Mouse (Mus musculus) midbrain, embryonic 15.5 days (tissue): Measurements from ENCODE around the gene Gm4922. TPM values are rescaled to one million over a fixed set of nuclear protein-coding genes. Genes with fewer than 3 reads are reported as not detected.
A peak's percentile ranks its signal among the peaks of the same experiment; 100 is the strongest.

Experiments
- ATAC-seq: fragments of 200-750 bp; cut with Nextera tagmentation; replicated peaks from 2 replicates; pipeline ENCODE4 v1.8.0; 2017; ENCODE audit warnings: moderate TSS enrichment
- H3K27ac ChIP-seq: fragments of 300-500 bp; sonication (generic); 2 replicates; pipeline ENCODE4 v1.5.1; 2015; ENCODE audit warnings: mild to moderate bottlenecking, inconsistent platforms
- H3K27me3 ChIP-seq: fragments of 300-500 bp; sonication (generic); replicated peaks from 2 replicates; pipeline ENCODE4 v1.6.1; 2015; ENCODE audit warnings: inconsistent platforms
- H3K36me3 ChIP-seq: fragments of 300-500 bp; sonication (generic); replicated peaks from 2 replicates; pipeline ENCODE4 v1.6.1; 2015; ENCODE audit warnings: inconsistent platforms
- H3K4me1 ChIP-seq: fragments of 300-500 bp; sonication (generic); 2 replicates; pipeline ENCODE4 v1.6.1; 2015; ENCODE audit warnings: inconsistent platforms
- H3K4me2 ChIP-seq: fragments of 300-500 bp; sonication (generic); 2 replicates; pipeline ENCODE4 v1.6.1; 2015; ENCODE audit warnings: inconsistent platforms, mild to moderate bottlenecking, moderate library complexity
- H3K4me3 ChIP-seq: fragments of 300-500 bp; sonication (generic); 2 replicates; pipeline ENCODE4 v1.5.1; 2015; ENCODE audit warnings: mild to moderate bottlenecking, inconsistent platforms
- H3K9ac ChIP-seq: fragments of 300-500 bp; sonication (generic); 2 replicates; pipeline ENCODE4 v1.6.1; 2015; ENCODE audit warnings: mild to moderate bottlenecking, inconsistent platforms
- H3K9me3 ChIP-seq: fragments of 300-500 bp; sonication (generic); 2 replicates; pipeline ENCODE4 v1.6.1; 2016; ENCODE audit warnings: inconsistent platforms
- WGBS: fragments of 180-500 bp; shearing (Covaris S2); methylation state at CpG from one replicate; pipeline ENCODE4 v1.1.7; 2015; ENCODE audit warnings: mixed read lengths; 5-methylcytosine and 5-hydroxymethylcytosine counted together
- polyA plus RNA-seq: library from polyadenylated mRNA; unstranded; fragments of >200 nt; fragmentation: Nextera tagmentation; extraction: Ambion mirVana; gene quantifications from 2 replicates; pipeline ENCODE4 v1.2.1, GENCODE M21; 2015

Gm4922 gene
- polyA plus RNA-seq = 0.09 and 0.39 TPM in 2 replicates

DNA sequence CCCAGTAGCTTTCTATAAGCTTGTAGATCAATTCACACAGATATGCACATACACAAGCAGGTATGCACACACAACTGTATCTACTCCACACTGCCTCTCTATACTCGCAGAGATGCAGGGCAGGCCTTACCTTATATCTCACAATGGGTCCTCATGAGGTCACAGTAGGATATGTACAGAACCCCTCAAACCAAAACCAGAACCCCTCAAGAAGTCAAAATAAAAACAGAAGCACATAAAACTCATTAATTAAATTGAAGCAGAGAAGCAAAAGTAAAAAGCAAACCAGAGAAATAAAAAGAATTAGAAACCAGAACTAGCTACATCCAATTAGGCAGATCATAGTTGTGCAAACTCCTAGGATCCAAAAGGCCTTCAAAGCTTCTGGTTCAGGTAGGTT is at the start of gene Gm4922:
Gene Gm4922, minus strand, starts transcription at position 101 of the 400 bp plus-strand sequence.
- no peaks in the 10 kb centered on the region for H3K27me3 ChIP-seq
- no peaks in the 10 kb centered on the region for H3K4me1 ChIP-seq
- no peak for ATAC-seq
- no peak within 1 kb of the TSS for H3K4me3 ChIP-seq
- no peaks in the 10 kb centered on the region for H3K36me3 ChIP-seq
- H3K27ac ChIP-seq = no peak within 1 kb of the TSS
- H3K4me2 ChIP-seq = no peak within 1 kb of the TSS
- 93% methylated on average over 1 of the region's 1 CpGs for WGBS
- H3K9me3 ChIP-seq = no peaks in the 10 kb centered on the region
- H3K9ac ChIP-seq = no peak within 1 kb of the TSS

DNA sequence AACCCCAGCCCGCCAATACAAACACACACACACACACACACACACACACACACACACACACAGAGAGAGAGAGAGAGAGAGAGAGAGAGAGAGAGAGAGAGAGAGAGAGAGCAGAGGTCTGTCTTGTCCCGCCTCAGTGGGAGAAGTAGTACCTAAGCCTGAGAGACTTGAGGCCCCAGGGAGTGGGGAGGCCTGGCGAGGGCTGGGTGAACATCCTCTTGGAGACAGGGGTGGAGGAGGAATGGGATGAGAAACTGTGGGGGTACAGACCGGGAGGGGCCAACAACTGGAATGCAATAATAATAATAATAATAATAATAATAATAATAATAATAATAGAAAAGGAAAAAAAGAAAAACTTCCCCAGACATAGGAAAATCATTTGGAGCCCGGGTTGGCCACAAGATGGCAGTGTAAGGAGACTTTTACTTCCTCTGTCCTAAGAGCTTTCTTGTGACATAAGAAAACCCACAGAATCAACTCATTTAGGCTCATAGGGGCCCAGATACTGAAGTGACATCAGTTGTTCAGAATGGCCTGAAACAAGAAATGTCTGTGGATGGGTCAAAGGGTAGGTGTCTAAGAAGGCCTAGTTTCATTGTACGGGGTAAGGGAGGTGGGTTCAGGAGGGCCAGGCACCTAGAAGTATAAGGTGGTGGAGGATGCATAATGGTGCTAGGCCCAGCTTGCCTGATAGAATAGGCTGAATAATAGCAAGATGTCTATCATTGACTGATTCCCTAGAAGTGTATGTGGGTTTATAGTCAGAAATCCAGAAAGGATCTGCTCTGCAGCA is 49.3 kb upstream of the Gm4922 start:
- 0 out of 2 replicates have a peak, but pooled peaks have one; percentile 24 for ATAC-seq
- no peaks in the 10 kb centered on the region for H3K27me3 ChIP-seq
- WGBS = 47% methylated on average over 5 of the region's 6 CpGs

DNA sequence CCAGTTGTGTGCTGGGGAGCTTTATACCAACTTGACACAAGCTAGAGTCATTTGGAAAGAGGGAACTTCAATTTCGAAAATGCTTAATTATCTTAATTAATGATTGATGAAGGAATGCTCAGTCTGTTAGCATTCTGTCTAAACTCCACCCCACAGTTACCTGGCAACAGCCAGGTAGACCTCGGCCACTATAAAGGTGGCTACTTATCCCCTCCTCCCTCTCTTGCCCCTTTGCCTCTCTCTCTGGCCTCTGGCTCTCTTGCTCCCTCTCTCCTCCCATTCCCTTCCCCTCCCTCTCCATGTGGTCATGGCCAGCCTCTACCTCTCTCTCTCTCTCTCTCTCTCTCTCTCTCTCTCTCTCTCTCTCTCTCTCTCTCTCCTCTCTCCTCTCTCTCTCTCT is 47.8 kb upstream of the Gm4922 start:
- H3K27ac ChIP-seq = no peak overlapping the region
- H3K27me3 ChIP-seq = no peaks in the 10 kb centered on the region
- no peaks in the 10 kb centered on the region for H3K9me3 ChIP-seq
- no peaks in the 10 kb centered on the region for H3K4me1 ChIP-seq
- 67% methylated on average over 2 of the region's 2 CpGs for WGBS
- H3K36me3 ChIP-seq = no peaks in the 10 kb centered on the region
- H3K9ac ChIP-seq = no peak overlapping the region
- H3K4me2 ChIP-seq = no peak overlapping the region
- no peak overlapping the region for H3K4me3 ChIP-seq
- no peak for ATAC-seq

More for the DNA sequence above, 49.3 kb upstream of the Gm4922 start:
- Histone ChIP-seq H3K9ac (no peak overlapping the region), H3K27ac (no peak overlapping the region), H3K36me3 (no peaks in the 10 kb centered on the region), H3K4me3 (no peak overlapping the region), H3K4me1 (no peaks in the 10 kb centered on the region), H3K9me3 (no peaks in the 10 kb centered on the region), H3K4me2 (no peak overlapping the region)

DNA sequence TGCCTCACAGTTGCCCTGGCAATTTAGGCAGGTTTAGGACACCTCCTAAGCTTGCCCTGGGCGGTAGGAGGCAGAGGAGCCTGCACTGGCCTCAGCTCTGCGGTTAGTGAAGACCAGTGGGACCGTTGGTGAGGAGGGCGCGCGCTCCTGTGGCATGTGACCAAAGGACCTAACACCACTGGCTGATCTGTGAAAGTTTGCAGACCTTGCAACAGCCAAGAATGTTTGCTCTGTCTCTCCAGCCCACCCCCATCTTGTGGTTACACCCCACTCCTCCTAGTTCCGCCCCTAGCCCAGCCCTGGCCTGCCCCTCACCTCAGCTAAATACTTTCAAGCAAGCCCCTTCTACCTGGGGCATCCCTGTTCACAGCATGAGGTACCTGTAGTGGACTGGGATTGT is 45.2 kb upstream of the Gm4922 start:
- ATAC-seq = no peak
- no peak overlapping the region for H3K4me3 ChIP-seq
- no peak overlapping the region for H3K4me2 ChIP-seq
- no peaks in the 10 kb centered on the region for H3K27me3 ChIP-seq
- no peak overlapping the region for H3K27ac ChIP-seq
- H3K36me3 ChIP-seq = no peaks in the 10 kb centered on the region
- no peaks in the 10 kb centered on the region for H3K9me3 ChIP-seq
- WGBS = 51% methylated on average over 7 of the region's 7 CpGs
- no peak overlapping the region for H3K9ac ChIP-seq
- H3K4me1 ChIP-seq = no peaks in the 10 kb centered on the region

DNA sequence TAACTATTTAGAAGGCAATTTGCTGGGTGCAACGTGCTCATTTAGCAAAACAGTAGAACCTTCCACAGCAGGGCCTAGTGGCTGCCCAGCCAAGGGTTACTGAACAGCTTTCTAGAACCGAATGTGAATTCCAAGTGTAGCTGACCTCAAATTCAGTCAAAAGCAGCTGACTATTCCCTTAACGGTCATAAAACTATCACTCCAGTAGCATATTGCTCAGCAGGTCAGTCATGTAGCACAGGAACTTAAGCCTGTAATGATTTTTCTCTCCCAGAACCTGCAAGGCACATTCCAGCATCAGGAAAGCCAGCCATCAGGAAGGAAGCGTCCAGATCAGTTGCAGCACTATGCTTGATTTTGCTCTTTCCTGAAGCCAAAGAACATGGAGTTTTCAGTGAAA is 43.8 kb upstream of the Gm4922 start:
- Histone ChIP-seq H3K4me3 (no peak overlapping the region), H3K27ac (no peak overlapping the region), H3K9ac (no peak overlapping the region), H3K27me3 (no peaks in the 10 kb centered on the region), H3K9me3 (no peaks in the 10 kb centered on the region), H3K4me1 (no peaks in the 10 kb centered on the region), H3K36me3 (no peaks in the 10 kb centered on the region), H3K4me2 (no peak overlapping the region)
- 88% methylated on average over 4 of the region's 4 CpGs for WGBS
- no peak for ATAC-seq

DNA sequence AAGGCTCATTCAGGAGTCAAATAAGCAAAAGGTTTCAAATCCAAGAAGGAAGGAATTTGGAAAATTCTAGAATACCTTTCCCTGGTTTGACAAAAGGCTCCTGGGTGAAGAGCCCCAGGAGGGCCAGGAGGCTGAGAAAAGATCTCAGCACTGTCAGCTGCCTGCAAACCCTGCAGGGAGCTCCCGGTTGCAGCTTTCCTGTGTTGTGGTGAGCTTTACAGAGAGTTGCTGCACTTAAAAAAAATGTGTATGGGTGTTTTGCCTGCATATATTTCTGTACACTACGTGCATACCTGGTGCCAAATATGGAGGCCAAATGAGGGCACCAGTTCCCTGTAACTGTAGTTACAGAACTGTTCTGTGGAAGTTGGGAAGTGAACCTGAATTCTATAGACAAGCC is 41.3 kb upstream of the Gm4922 start:
- no peak overlapping the region for H3K27ac ChIP-seq
- no peak for ATAC-seq
- H3K9ac ChIP-seq = no peak overlapping the region
- no peak overlapping the region for H3K4me3 ChIP-seq
- no peaks in the 10 kb centered on the region for H3K4me1 ChIP-seq
- H3K4me2 ChIP-seq = no peak overlapping the region
- H3K27me3 ChIP-seq = no peaks in the 10 kb centered on the region
- H3K9me3 ChIP-seq = no peaks in the 10 kb centered on the region
- WGBS = 45% methylated on average over 2 of the region's 2 CpGs
- no peaks in the 10 kb centered on the region for H3K36me3 ChIP-seq

DNA sequence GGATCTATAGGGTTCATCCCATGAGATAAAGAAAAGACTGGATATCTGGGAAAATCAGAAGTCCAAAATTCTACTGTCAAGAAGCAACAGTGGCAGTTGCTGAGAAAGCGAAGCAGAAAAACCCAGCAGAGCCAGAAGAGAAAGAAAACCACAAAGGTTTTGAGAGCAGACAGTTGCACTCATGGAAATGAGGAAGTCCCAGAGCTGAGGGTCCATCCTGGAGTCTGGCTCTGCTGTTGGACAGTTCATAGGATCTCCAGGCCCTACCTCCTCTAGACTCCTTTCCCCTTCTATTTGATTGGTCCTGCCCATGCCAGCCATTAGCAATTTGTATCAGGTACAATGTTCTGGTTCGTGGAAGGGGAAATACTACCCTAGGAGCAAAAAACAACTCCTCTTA is 39.5 kb upstream of the Gm4922 start:
- H3K27ac ChIP-seq = no peak overlapping the region
- H3K9me3 ChIP-seq = no peaks in the 10 kb centered on the region
- H3K4me1 ChIP-seq = no peaks in the 10 kb centered on the region
- no peak overlapping the region for H3K4me3 ChIP-seq
- no peak overlapping the region for H3K4me2 ChIP-seq
- 87% methylated on average over 2 of the region's 2 CpGs for WGBS
- ATAC-seq = no peak
- H3K9ac ChIP-seq = no peak overlapping the region
- H3K36me3 ChIP-seq = no peaks in the 10 kb centered on the region
- no peaks in the 10 kb centered on the region for H3K27me3 ChIP-seq

DNA sequence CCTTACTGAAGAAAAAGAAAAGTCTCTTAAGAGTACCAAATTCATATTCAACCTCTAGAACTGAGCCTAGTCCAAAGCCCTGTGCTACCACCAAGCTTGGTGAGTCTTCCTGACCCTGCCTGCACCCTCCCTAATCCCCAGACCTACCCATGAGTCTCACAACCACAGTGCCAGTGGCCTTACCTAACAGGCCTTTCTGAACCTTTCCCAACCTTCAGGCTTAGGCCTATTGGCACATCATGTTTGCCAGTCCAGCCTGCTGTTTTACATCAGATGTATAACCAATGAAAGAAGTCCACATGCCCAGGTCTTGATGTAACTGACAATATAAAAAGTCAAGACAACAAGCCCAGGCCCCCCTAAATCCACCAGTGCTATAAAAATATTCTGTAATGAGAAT is 38.5 kb upstream of the Gm4922 start:
- Histone ChIP-seq H3K4me1 (no peaks in the 10 kb centered on the region), H3K36me3 (no peaks in the 10 kb centered on the region), H3K4me3 (no peak overlapping the region), H3K27ac (no peak overlapping the region), H3K4me2 (no peak overlapping the region), H3K9me3 (no peaks in the 10 kb centered on the region), H3K27me3 (no peaks in the 10 kb centered on the region), H3K9ac (no peak overlapping the region)
- no peak for ATAC-seq

DNA sequence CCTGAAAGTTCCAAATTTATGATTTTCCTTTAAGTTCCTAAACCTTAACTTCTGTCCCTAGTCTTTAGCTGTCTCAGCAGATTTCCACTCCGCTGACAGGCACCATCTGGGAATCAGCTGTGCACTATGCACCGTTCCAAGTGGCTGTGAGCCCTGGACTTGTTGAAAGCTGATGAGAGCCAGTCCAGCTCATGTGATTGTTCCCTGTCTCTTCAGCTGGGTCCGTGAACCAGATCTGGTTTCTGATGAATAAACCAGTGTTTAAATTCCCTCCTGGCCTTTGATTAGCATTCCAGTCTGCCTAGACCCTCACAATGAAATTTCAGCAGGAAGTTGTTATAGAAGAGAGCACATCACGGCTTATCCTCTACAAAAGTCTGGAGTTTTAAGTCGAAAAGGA is 30.0 kb upstream of the Gm4922 start:
- Histone ChIP-seq H3K9me3 (no peaks in the 10 kb centered on the region), H3K4me1 (0 out of 2 replicates have a peak, but pooled peaks cover 3% of the 10 kb centered on the region), H3K4me3 (no peak overlapping the region), H3K36me3 (no peaks in the 10 kb centered on the region), H3K4me2 (no peak overlapping the region), H3K27me3 (no peaks in the 10 kb centered on the region), H3K27ac (no peak overlapping the region), H3K9ac (no peak overlapping the region)
- peak; percentile 88 for ATAC-seq
- WGBS = 36% methylated on average over 5 of the region's 5 CpGs

DNA sequence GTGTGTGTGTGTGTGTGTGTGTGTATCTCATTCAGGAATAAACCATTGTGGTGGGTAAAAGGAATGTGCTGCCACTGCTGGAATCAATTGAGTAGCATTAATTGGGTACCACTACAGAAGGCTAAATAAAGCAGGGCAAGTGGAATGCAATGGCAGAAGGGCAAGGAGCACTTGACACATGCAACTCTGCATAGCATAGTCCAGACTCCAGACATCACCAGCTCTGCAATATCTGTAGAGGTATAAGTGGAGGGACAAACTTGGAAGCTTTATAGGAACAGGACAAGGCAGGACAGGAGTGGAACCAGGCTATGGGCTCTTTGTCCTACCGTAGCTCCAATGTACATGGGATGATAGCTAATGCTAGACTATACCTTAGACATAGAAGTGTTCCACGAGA is 25.2 kb upstream of the Gm4922 start:
- H3K9me3 ChIP-seq = no peaks in the 10 kb centered on the region
- H3K27me3 ChIP-seq = no peaks in the 10 kb centered on the region
- no peak overlapping the region for H3K9ac ChIP-seq
- ATAC-seq = no peak
- no peak overlapping the region for H3K4me2 ChIP-seq
- H3K4me1 ChIP-seq = 0 out of 2 replicates have a peak, but pooled peaks cover 3% of the 10 kb centered on the region
- no peak overlapping the region for H3K4me3 ChIP-seq
- no peaks in the 10 kb centered on the region for H3K36me3 ChIP-seq
- no peak overlapping the region for H3K27ac ChIP-seq
- WGBS = 86% methylated on average over 2 of the region's 2 CpGs

DNA sequence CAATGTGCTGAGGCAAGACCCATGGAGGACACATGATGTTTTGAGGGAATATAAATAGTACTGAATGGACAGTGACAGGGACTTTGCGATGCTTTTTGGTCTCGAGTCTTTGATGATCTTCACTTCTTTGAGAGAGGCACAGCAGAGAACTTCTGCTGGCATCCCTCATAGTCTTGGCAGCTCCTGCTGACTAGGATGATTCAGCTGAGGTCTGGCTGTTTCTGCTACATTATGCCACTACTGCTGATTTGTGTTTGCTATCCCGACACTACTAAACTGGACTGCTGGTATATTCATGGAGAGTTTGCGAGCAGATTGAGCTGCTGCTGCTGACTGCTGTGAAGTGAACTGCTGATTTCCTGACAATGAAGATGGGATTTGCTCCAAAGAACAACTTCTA is 3.5 kb upstream of the Gm4922 start:
- WGBS = 81% methylated on average over 4 of the region's 4 CpGs
- no peak for ATAC-seq

DNA sequence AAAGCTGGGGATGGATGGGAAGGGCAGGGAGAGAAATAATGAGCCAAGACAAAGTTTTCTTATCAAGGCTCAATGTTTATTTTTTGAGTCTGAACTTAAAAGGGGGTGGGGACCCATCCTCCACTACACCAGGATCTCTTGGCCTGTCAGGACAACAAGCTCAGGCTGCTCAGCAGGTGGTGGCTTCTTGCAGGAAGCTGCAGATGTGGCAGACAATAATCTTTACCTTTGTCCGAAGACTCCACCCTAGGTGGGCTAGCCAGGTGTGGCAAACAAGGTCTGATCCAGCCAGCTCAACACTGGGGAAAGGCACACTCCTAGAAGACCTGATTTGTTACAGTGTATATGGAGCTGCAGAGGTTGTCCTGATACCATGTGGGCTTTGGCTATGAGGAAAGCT is 2.0 kb upstream of the Gm4922 start:
- Histone ChIP-seq H3K27ac (no peak overlapping the region), H3K4me3 (no peak overlapping the region), H3K9me3 (no peaks in the 10 kb centered on the region), H3K36me3 (no peaks in the 10 kb centered on the region), H3K27me3 (no peaks in the 10 kb centered on the region), H3K4me1 (no peaks in the 10 kb centered on the region), H3K4me2 (no peak overlapping the region), H3K9ac (no peak overlapping the region)
- 69% methylated on average over 1 of the region's 1 CpGs for WGBS
- ATAC-seq = no peak

More for the DNA sequence above, 3.5 kb upstream of the Gm4922 start:
- Histone ChIP-seq H3K4me1 (no peaks in the 10 kb centered on the region), H3K4me2 (no peak overlapping the region), H3K4me3 (no peak overlapping the region), H3K36me3 (no peaks in the 10 kb centered on the region), H3K9ac (no peak overlapping the region), H3K27ac (no peak overlapping the region), H3K9me3 (no peaks in the 10 kb centered on the region), H3K27me3 (no peaks in the 10 kb centered on the region)

DNA sequence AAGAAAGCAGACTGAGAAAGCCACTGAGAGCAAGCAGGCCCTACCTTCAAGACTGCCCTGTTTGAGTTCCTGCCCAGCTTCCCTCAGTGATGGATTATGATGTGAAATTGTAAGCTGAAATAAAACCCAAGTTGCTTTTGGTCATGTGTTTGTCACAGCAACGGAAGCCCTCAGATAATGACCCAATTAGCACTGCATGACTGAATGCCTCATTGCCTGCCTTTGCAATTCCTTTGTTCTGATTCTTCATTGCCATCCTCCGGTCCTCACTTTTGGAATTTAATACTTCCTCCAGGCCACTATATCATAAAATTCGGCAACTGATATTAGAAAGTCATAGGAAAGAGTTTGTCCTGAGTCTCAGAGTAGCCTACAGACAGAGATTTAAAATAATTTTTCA is 9.0 kb downstream of the Gm4922 start:
- no peak for ATAC-seq
- Histone ChIP-seq H3K27me3 (no peaks in the 10 kb centered on the region), H3K36me3 (no peaks in the 10 kb centered on the region), H3K4me1 (no peaks in the 10 kb centered on the region), H3K4me3 (no peak overlapping the region), H3K9ac (no peak overlapping the region), H3K27ac (no peak overlapping the region), H3K4me2 (no peak overlapping the region), H3K9me3 (no peaks in the 10 kb centered on the region)
- 53% methylated on average over 3 of the region's 3 CpGs for WGBS
